Comparison of ENCODE assay signal across 14 mouse cellular contexts in the genomic region with DNA sequence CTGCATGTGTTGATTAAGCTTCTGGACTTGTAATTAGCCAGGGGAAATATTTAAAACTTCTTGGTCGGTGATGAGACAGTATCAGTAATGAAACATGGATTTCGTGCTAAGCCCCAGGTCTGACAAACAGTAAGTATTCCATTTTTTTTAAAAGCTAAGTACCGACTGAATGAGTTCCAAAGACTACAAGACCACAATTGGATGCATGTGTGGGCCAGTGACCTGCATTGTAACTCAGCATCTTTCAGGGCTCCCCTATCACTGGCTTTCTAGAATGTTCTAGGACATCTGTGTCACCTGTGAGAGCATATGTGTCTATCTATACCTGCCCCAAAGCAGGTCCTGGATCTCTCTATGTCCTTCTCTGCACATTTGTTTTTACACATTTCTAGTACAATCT. TPM values are rescaled to one million over a fixed set of nuclear protein-coding genes. Genes with fewer than 3 reads are reported as not detected.
DNase-seq lines count a peak whose midpoint lies in the region; ATAC-seq and TF ChIP-seq lines count a peak whose summit lies in the region.
"Had no signal": no experiment of that assay in that cellular context is flagged by ENCODE, and none has a peak within 500 bp of the region (broad histone marks: within the 10 kb centered on the region; RNA-seq: fewer than 3 reads in every experiment).

No protein-coding gene starts in this region.

- H3K27ac ChIP-seq in kidney, adult 2 months (ENCODE audit: insufficient read depth, low read depth, low read length), result peak overlapping the region; percentile 35; the same call in 1 of the 2 replicates
- H3K27ac ChIP-seq in limb, embryonic 15.5 days, result peak overlapping the region; percentile 83
- H3K27ac ChIP-seq: midbrain, embryonic 12.5 days had no signal

- no peak for TF ChIP-seq CTCF in kidney, adult 2 months (conservative IDR thresholded peaks at IDR 0.05; ENCODE audit: insufficient read depth, insufficient read length, low read depth, low read length)

- H3K9ac ChIP-seq in limb, embryonic 15.5 days, result no peak overlapping the region
- H3K9ac ChIP-seq: midbrain, embryonic 12.5 days had no signal

- H3K4me3 ChIP-seq in kidney, adult 2 months (ENCODE audit: insufficient read depth, low read depth, low read length), result no peak overlapping the region
- H3K4me3 ChIP-seq in limb, embryonic 15.5 days, result no peak overlapping the region
- H3K4me3 ChIP-seq: midbrain, embryonic 12.5 days had no signal

- peak; percentile 72 for DNase-seq in heart, adult 11 months
- no peak for DNase-seq in heart, adult 18-20 months
- DNase-seq in kidney, adult 2 months, result no peak
- DNase-seq in kidney, postnatal 14 days, result no peak
- peak; percentile 42 for DNase-seq in Muller cell, postnatal 12 days (ENCODE audit: inconsistent ontology term)
- no peak for DNase-seq in left cerebral cortex, postnatal 4 days
- DNase-seq in gastrocnemius, postnatal 4 days (ENCODE audit: low spot score in 2 of 2), result no peak
- DNase-seq: adrenal gland, adult 8-10 months; cerebellum, adult 9-10 months; embryo, embryonic 11 days; lung, postnatal 4 days; right cerebral cortex, postnatal 14 days had no signal

- no peaks in the 10 kb centered on the region for H3K36me3 ChIP-seq in kidney, adult 2 months (ENCODE audit: control insufficient read depth, insufficient read depth, low read length)
- no peaks in the 10 kb centered on the region for H3K36me3 ChIP-seq in limb, embryonic 15.5 days
- H3K36me3 ChIP-seq: midbrain, embryonic 12.5 days had no signal

- no peak for TF ChIP-seq POLR2A in kidney, adult 2 months (IDR thresholded peaks at IDR 0.05; ENCODE audit: low read depth, low read length)

- no peaks in the 10 kb centered on the region for H3K27me3 ChIP-seq in kidney, adult 2 months (replicated peaks; ENCODE audit: control insufficient read depth, insufficient read depth, low read length)
- no peaks in the 10 kb centered on the region for H3K27me3 ChIP-seq in limb, embryonic 15.5 days
- H3K27me3 ChIP-seq: midbrain, embryonic 12.5 days had no signal

- intact Hi-C loops in left cerebral cortex, postnatal 4 days (cut with DNase I), result no loop called here

- WGBS in kidney, adult 2 months, result 52% methylated on average over 3 of the region's 3 CpGs
- 44% methylated on average over 3 of the region's 3 CpGs for WGBS in limb, embryonic 15.5 days

- no peak overlapping the region for H3K4me2 ChIP-seq in limb, embryonic 15.5 days

- peaks cover 4% of the 10 kb centered on the region; the same call in 1 of the 2 replicates for H3K4me1 ChIP-seq in kidney, adult 2 months (ENCODE audit: control insufficient read depth, insufficient read depth, low read length)
- H3K4me1 ChIP-seq in limb, embryonic 15.5 days, result peaks cover 27% of the 10 kb centered on the region

- no peak for ATAC-seq in limb, embryonic 15.5 days (ENCODE audit: insufficient number of reproducible peaks, low FRiP score, low TSS enrichment, low read depth)

- no peaks in the 10 kb centered on the region for H3K9me3 ChIP-seq in limb, embryonic 15.5 days
- H3K9me3 ChIP-seq: midbrain, embryonic 12.5 days had no signal

RNA-seq across cellular contexts. Expression of gene Cald1, which starts 1.0 kb away (rescaled TPM):
- 10 to 100 TPM; 48.0 to 48.9 TPM for total RNA-seq in heart, adult 18-20 months (2021)
- 17.7 and 24.7 TPM in 2 replicates for polyA plus RNA-seq in kidney, adult 2 months (2012; rRNA removed)
- 272 and 288 TPM in 2 replicates for polyA plus RNA-seq in limb, embryonic 15.5 days (2015; fragmentation: Nextera tagmentation; extraction: Ambion mirVana)
- 10 to 100 TPM; 27.4 to 30.2 TPM for total RNA-seq in left cerebral cortex, postnatal 4 days (2021)
- 100 to 1,000 TPM; 110 to 127 TPM for total RNA-seq in gastrocnemius, postnatal 4 days (2021)

Comparison
In these comparisons a context has a peak if more than half of its experiments do, and no peak if none do; other contexts are left out.
1. DNase-seq: peak in heart, adult 11 months (single experiment) and Muller cell, postnatal 12 days (single experiment); none in heart, adult 18-20 months (0 of 2), kidney, adult 2 months (single experiment), kidney, postnatal 14 days (single experiment), left cerebral cortex, postnatal 4 days (single experiment) and gastrocnemius, postnatal 4 days (0 of 2).